Mouse (Mus musculus) thymus, adult 18-20 months (tissue): ENCODE measurements around the gene Ace3.
"Not testable (repeated sequence)": the region's sequence is repeated elsewhere in the genome, so short reads cannot be mapped to it uniquely, and the experiment has no call there.

Source experiments
- DNase-seq, 2 experiments: peaks; one replicate each; pipeline ENCODE4 v3.0.0; 2022; ENCODE audit warnings: mixed read lengths in 2 of 2

Ace3 gene

DNA sequence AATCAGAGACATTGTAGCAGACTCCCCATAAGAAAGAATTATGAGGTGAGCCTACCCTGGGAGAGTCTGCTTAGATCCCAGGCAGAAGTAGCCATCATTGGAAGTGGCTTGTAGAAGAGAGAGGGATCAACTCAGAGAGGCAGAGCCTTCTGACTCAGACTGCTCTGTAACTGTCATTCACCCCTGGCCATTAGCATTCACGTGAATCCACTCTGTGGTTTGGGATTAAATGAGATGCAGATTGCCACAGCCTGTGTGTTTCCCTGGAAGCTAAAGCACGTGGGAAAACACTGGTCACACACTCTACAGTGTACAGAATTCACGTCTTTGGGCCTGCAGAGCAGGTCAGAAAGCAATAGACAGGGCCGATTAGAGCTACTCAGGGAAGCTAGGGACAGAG lies 10.0 kb upstream of the Ace3 start:
- no peak for DNase-seq

- DNase-seq: no peak
These were observed 7.0 kb upstream of the Ace3 start for GRCm38 (mm10) chr11:105987446-105987845.

DNA sequence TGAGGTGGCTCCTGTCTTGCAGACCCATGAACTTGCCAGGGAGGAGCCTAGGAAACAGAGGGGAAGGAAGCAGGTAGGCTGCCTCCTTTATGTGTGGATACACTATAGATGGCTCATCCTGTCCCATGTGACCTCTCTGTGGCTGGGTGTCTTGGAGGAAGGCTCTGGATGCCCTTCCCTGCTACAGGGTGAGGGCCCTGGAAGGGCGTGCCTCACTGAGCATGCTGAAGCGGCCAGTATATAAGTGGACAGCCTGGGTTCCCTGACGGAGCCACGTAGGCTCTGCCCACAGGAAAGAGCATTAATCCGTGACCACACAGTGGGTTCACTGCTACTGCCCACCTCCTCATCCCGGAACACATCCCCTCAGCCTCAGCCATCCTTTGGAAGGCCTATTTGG lies 5.0 kb upstream of the Ace3 start:
- DNase-seq: no peak

DNA sequence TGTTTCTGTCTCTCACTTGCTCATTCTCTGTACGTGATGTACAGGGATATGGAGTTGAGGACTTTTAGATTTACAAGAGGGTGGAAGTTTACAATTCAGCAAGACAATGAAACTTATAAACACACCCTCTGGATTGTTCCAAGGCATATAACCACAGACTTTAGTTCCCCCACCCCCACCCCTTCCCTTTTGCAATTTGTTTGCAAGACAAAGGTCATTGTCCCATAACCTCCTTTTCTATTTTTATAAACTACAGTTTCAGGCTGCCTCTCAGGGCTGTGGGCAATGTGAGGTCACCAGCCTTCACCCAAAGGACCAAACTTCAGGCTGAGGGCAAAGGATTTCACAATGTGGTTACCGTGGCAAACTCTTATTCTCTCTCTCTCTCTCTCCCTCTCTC lies 4.2 kb upstream of the Ace3 start:
- no peak for DNase-seq

DNA sequence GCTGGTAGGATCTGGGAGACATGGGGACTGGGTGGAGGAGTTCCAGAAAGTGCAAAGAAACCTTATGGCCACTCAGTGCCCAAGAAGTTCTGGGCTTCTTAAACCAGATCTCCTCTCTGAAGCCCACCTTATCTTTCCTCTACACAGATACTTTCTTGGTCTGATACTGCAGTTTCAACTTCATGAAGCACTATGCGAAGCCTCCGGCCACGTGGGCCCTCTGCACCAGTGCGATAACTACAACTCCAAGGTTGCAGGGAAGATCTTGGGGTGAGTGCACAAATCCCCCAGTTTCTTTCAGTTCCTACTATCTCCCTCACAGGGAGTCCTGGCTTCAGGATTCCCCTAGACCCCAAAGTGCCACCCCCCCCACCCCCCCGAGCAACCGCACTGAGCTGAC lies 5.6 kb downstream of the Ace3 start:
- no peak for DNase-seq

DNA sequence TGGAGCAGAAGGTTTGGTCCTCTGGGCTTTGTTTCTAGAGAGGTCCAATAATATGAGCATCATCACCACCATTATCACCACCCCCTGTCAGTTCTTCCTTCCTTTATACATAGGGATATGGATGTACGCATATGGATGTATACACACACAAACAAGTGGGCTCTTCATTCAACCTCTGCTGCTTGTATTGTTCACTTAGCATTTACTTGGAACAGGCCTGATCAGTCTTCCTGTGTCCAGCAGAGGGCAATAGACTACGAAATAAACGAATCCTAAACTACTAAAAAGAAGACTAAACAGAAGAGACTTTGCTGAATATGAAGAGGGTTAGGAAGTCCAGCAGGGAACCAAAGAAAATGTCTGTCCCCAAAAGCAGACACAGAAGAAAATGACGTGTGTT lies 7.2 kb downstream of the Ace3 start:
- DNase-seq: no peak

DNA sequence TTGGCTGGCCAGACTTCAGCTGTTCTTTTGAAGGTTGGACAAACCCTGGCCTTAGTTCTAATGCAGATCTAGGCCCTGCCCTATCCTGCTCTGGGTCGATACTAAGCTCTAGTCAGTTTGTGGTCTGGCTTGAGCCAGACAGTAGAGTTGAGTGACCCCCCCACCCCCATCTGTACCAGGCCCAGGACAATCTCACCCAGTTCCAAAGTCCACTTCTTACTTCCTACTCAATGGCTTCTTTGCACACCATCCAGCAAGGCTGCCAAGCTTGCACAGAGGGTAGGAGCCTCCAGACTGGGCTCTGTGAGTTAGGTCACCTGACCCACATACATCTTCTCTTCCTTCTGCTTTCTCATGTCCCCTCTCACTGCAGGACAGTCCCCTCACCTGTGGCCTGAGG lies 10.1 kb downstream of the Ace3 start:
- DNase-seq: no peak

DNA sequence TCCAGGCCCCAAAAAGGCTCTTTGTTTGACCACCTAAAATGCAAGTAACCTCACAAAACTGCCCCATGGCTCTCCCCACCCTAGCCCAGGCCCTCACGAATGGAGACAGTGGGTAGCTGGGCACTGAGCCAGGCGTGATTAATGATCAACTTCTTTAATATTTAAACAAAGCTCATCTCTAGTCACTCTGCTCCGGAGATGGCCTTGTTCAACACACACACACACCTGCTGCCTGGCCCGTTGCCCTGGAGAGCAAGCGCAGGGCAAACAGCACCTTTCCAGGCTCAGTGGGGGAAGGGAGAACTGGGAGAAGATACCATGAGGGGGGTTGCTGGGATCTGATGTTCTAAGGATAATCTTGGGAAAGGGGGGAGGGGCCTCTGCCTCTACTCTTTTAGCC lies 11.5 kb downstream of the Ace3 start:
- DNase-seq: no peak

DNA sequence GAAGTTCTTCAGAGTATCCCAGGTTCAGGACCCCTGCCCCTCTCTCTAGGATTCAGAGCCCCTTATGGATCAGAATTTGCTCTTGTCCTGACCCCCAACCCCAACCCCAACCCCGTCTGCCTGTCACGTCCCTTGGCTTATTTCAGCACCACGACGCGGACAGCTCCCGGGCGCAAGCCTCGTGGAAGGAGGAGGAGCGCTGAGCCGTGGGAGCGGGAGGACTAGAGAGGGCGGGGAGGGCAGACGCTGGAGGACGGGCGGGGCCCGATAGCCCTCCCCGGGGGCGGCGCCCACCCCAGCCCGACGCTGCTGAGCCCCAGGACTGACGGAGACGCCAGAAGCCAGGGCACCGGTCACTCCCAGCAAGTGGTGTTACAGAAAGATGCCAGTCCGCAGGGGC lies 13.3 kb downstream of the Ace3 start, which contains the start of gene Kcnh6:
TSS of gene Kcnh6 (plus strand) at position 304 of the 400 bp plus-strand sequence.
- peak; percentile 39 to 44 for DNase-seq

DNA sequence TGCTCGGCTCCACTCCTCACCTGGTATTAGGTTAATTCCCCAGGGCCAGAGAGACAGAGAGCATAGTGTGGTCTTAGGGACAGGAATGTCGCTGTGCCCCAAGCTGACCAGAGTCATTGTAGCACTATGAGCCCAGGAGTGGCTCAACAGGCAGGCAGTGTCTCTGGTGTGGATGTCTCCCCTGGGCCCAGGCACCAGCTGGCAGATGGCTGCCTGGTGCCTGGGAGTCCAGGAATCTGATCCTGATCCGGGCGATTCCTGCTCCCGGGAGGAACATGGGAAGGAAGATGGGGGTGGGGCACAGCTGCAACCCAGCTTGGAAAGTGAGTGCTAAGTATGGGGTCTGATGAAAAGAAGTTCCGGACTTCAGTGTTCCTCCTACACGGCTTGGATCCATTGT lies 18.2 kb downstream of the Ace3 start:
- no peak for DNase-seq

- DNase-seq: no peak
These were observed 19.2 kb downstream of the Ace3 start for GRCm38 (mm10) chr11:106013556-106014225.

- DNase-seq: no peak
These were observed 22.0 kb downstream of the Ace3 start for GRCm38 (mm10) chr11:106016440-106016839.

GRCm38 (mm10) chr11:106020051-106020763 lies 25.7 kb downstream of the Ace3 start:
- DNase-seq: peak; percentile 51 to 58

DNA sequence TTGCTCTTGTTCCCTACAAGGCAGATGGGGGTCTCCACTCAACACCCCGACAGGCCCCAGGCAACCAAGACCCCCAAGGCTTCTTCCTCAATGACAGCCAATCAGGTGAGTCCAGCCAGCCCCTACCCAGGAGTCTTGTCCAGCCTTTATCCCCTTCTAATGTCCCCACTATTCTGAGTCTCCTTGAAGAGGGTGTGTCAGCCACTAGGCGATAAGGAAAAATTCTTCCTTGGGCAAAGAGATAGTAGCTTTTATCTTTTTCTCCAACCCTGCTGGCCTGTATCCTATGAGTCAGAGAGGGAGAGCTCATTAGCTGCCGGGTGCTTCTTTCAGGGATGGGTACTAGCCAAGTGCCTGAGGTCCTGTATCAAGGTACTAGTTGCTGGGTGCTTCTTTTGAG lies 31.3 kb downstream of the Ace3 start:
- DNase-seq: no peak

DNA sequence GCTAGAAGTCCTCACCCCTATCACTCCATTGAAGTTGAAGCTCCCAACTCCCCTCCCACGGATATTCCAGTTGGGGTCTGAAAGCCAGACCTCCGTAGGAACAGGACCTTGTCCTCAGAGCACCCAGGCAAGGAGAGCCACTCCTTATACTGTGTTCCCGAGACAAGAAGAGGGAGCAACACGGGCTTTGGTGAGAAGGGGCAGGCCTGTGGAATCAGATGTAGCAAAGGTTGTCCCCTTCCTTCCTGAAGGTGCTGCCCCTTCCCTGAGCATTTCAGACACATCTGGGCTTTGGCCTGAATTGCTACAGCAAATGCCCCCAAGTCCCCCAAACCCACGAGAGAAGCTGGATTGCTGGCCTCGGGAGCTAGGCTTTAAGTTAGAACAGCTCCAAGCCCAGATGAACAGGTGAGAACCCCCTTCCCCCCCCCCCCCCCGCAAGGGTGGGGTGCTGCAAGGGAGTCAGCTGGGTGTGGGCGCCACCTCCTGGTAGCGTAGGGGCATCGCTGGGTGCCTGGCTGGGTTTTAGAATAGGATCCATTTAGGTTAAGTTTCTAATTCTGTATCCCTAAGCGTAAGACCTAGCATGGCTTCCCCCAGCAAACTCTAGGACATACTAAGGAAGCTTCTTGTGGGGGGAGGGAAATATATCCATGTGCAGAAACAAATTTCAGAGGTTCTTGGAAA lies 32.1 kb downstream of the Ace3 start:
- DNase-seq: peak; percentile 49 to 53

DNA sequence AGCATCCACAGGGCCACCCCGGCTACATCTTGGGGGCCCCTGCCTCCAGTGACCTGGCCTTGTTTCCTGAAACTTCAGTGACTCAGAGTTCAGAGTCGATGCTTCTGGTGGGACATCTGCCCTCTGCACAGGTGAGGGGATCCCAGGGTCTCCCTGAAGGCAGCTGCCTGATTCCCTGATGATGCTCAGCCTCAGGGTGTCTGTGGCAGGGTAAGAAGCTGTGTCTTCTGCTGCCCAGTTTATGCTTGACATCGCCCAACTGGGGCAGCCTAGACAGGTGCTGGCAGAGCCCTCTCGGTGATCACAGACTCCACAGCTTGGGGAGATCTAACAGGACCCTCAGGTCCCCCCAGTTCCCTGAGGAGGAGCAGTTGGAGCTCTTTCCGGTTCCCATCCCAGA lies 33.1 kb downstream of the Ace3 start:
- no peak for DNase-seq

DNA sequence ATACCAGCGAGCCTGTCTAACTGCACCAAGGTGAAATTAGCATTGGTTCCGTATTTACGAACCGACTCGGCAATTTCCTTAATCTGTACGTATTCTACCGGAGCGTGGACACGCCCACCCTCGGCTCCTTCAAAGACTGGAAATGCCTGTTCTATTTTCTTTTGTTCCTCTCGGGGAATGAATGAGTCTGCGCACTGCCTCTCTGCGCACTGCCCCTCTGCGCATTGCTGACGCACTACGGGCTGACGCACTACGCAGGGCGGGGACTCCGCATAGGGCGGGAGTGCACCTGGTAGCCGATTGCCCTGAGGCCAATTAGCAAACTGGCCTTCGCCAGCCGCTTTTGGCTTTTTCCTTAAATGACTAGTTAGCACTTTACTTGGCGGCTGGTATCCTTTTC lies 37.6 kb downstream of the Ace3 start:
- not testable (repeated sequence) for DNase-seq

DNA sequence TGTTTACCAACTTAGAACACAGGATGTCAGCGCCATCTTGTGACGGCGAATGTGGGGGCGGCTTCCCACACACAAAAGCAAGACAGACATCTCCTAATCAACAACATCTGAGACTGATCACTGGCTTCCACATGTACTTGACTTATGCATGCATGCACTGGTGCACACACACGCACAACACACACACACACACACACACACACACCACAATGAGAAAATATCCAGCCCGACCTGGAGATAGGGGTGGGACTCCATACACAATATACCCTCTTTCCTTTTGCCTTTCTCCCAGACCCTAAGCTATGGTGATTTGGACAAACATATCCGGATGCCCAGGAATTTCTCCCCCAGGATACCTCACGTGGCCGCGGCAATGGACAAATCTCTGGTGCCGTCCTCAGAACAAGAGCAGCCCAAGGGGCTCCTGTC lies 39.0 kb downstream of the Ace3 start:
- peak in 1 of 2 experiments; percentile 58 for DNase-seq

DNA sequence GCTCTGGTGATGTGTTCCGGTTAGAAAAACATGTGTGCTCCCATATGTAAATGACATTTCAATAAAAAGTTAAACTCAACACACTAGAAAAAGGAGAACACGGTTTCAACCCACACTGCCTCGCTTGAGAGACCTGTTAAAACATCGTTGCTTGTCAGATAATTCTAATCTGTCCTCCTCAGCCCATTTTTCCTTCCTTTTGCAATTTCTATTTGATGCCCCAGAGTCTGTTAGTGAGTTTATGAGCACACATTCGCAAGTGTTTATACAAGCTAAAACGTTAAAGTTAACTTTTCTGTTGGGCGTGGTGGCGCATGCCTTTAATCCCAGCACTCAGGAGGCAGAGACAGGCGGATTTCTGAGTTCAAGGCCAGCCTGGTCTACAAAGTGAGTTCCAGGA lies 40.5 kb downstream of the Ace3 start:
- no peak for DNase-seq

- DNase-seq: peak; percentile 94 to 97
These were observed 42.3 kb downstream of the Ace3 start, which contains the start of gene Dcaf7 for GRCm38 (mm10) chr11:106036548-106037417. Gene Dcaf7 (plus strand): TSS chr11:106036872.

DNA sequence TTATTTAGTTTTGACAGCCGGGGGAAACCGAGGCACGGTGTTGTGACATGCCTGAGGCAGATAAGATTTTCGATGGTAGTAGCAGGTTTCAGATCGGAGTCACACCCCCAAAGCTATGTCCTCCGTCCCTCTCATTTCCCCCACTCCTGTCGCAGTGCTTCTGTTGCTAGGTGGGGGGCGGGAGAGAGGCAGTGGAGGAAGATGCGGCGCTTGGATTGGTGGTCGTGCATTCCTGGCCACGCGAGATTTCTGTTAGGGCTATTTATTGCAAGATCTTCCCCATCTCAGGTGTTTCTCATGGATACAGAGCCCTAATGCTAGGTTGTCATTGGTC lies 42.9 kb downstream of the Ace3 start:
- DNase-seq: peak in 1 of 2 experiments; percentile 37

GRCm38 (mm10) chr11:106044349-106044748 lies 49.9 kb downstream of the Ace3 start:
- DNase-seq: no peak

DNA sequence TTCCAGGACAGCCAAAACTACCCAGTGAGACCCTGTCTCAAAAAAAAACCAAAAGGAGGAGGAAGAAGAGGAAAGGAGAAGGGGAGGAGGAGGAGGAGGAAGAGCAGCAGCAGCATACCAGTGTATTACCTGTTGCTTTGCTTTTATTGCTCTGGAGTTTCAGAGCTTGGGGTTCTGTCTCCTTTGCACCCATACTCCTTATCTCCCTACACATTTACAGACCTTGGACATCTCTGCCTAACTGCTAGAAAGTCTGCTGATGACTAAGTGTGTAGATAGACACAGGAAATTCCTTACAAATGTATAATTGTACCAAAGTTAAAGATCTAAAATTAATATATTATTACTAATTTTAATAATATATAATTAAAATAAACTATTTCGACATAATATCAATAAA lies 50.8 kb downstream of the Ace3 start:
- DNase-seq: no peak
